Mouse (Mus musculus): ENCODE measurements around the gene Commd2. TPM values are rescaled to one million over a fixed set of nuclear protein-coding genes. Genes with fewer than 3 reads are reported as not detected.
A peak's percentile ranks its signal among the peaks of the same experiment; 100 is the strongest.

Gene Commd2
- polyA plus RNA-seq, 1 experiment, result not detected

DNA sequence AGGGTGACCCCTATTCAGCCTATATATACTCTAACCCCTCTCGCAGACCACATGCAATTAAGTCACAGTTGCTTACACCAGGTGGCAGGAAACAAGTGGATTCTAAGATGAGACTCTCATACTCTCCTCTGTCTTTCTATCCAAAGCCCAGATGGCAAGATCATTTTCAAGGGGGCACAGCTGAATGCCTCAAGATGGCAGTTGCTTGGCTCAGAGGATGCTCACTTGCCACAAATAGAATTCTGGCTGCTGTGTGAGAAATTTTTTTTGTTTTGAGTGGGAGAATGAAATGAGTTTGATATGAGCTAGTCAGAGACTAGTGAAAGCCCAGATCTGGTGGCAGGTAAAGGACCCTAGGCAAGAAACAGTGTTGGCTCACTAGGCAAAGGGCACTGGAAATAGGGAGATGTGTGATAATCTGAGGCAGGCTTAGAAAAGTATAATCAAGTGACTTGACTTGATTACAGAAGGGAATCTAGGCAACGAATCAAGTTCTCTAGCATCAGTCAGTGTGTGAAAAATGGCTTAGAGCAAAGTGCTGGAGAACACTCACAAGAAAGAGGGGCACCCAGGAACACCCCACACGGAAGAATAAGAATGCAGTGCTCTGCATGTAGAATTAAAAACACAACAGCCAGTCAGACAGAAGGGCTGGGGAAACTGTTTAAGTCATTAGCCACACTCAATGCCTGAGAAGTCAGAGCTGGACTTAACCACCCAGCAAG, 16.6 kb downstream of the Commd2 start:
- TF ChIP-seq CTCF (IDR thresholded peaks at IDR 0.05; ENCODE audit: insufficient read depth, low read depth, low read length) (no peak), POLR2A (IDR thresholded peaks at IDR 0.05; ENCODE audit: insufficient read depth, low read depth, low read length) (no peak)
- Histone ChIP-seq H3K4me1 (ENCODE audit: control insufficient read depth, insufficient read depth, low read length) (no peaks in the 10 kb centered on the region), H3K4me3 (ENCODE audit: insufficient read depth, low read depth, low read length) (no peak overlapping the region), H3K27ac (ENCODE audit: insufficient read depth, low read depth, low read length) (no peak overlapping the region)
- WGBS, result 59% methylated on average over 3 of the region's 3 CpGs

DNA sequence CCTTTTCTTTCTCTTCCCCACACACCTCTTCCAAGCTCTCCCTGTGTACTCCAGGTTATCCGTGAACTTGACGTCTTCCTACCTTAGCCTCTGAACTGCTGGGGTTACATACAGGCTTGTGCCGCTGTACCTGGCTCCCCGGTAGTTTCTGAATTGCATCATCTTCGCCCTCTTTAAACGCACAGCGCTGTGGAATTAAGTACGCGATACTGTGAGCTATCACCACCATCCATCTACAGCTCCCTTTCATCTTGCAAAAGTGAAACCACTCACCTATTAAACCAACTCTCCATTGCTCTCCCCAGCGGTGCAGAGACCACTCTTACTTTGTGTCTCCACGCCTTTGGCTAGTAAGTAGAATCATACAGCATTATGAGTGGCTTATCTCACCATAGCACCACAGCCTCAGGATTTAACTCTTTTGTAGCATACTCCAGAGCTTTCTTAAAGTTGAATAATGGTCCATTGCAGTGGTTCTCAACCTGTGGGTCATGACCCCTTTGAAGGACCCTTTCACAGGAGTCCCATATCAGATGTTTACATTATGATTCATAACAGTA, 24.5 kb downstream of the Commd2 start:
- no peak for TF ChIP-seq POLR2A (IDR thresholded peaks at IDR 0.05; ENCODE audit: insufficient read depth, low read depth, low read length)
- no peak for TF ChIP-seq CTCF (IDR thresholded peaks at IDR 0.05; ENCODE audit: insufficient read depth, low read depth, low read length)
- Histone ChIP-seq H3K4me3 (ENCODE audit: insufficient read depth, low read depth, low read length) (no peak overlapping the region), H3K27ac (ENCODE audit: insufficient read depth, low read depth, low read length) (no peak overlapping the region), H3K4me1 (ENCODE audit: control insufficient read depth, insufficient read depth, low read length) (peaks cover 3% of the 10 kb centered on the region; the same call in 1 of the 2 replicates)
- 92% methylated on average over 11 of the region's 11 CpGs for WGBS

DNA sequence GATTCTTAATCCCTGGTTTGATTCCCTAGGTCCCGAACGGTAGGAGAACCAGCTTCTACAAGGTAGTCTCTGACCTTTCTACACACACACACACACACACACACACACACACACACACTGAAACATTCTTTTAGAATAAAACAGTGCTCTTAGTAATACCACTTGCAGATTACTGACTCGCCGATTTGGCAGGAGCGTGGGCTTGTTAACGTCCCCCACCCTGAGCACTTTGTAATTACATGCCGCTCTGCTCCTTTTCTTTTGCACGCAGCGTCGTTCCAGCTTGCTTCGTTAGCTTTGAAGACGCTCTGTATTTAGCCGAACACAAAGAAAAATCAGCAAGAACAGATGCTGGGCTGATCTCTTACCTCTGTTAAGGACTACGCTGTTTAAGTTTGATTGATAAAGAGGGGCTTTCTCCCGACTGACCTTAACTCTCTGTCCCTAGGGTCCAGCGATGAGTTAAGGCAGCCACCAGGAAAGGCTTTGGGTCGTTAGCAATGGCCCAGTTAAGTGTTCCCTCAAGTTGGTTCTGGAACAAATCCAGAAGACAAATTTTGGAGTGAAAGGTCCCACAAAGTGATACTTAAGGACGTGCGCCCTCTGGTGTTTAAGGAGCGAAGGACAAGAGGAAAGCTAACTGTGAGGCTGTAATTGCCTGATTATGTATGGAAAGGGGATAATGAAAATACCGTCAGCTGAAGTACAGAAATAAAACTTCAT, 26.1 kb downstream of the Commd2 start:
- 4% methylated on average over 21 of the region's 21 CpGs for WGBS
- H3K4me3 ChIP-seq (ENCODE audit: insufficient read depth, low read depth, low read length), result peak overlapping the region; percentile 13; the same call in 1 of the 2 replicates
- peak overlapping the region; percentile 49 for H3K27ac ChIP-seq (ENCODE audit: insufficient read depth, low read depth, low read length)
- TF ChIP-seq POLR2A (IDR thresholded peaks at IDR 0.05; ENCODE audit: insufficient read depth, low read depth, low read length), result no peak
- TF ChIP-seq CTCF (IDR thresholded peaks at IDR 0.05; ENCODE audit: insufficient read depth, low read depth, low read length), result no peak
- H3K4me1 ChIP-seq (ENCODE audit: control insufficient read depth, insufficient read depth, low read length), result peaks cover 3% of the 10 kb centered on the region; the same call in 1 of the 2 replicates

DNA sequence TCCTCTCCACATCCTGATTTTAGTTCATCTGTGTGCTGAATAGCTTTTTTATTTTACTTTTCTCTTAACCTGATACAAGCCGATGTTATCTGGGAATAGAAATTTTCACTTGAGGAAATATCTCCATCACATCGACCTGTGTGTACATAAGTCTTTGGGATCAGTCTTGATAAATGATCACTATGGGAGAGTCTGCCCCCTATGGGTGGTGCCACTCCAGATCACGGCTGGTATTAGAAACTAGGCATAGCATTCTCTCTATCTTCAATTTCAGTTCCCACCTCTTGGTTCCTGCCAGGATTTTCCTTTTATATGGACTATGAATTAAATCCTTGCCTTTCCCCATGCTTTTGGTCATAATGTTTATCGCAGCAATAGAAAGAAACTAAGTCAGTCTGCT, 31.8 kb downstream of the Commd2 start:
- H3K4me1 ChIP-seq (ENCODE audit: control insufficient read depth, insufficient read depth, low read length), result no peaks in the 10 kb centered on the region
- TF ChIP-seq CTCF (IDR thresholded peaks at IDR 0.05; ENCODE audit: insufficient read depth, low read depth, low read length) (no peak), POLR2A (IDR thresholded peaks at IDR 0.05; ENCODE audit: insufficient read depth, low read depth, low read length) (no peak)
- no peak overlapping the region for H3K27ac ChIP-seq (ENCODE audit: insufficient read depth, low read depth, low read length)
- no peak overlapping the region for H3K4me3 ChIP-seq (ENCODE audit: insufficient read depth, low read depth, low read length)
- WGBS, result 76% methylated on average over 4 of the region's 4 CpGs

DNA sequence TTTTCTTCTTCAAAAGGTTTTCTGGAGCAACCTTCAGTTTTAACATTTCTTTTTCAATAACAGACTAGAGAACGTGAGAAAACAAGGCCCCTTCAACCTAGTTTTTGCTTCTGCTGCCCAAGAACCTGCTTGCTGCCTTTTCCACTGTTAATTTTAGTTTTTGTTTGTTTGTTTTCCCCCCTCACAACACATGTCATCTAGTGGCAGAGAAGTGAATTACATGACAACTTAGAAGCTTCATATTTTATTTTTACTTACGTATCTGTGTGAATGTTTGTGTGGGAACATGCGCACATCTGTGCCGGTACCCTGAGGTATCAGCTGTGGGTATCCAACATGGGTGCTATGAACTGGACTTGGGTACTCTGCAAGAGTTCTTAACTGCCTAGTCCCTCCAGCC, 35.9 kb downstream of the Commd2 start:
- TF ChIP-seq POLR2A (IDR thresholded peaks at IDR 0.05; ENCODE audit: insufficient read depth, low read depth, low read length) (no peak), CTCF (IDR thresholded peaks at IDR 0.05; ENCODE audit: insufficient read depth, low read depth, low read length) (no peak)
- 86% methylated on average over 4 of the region's 4 CpGs for WGBS
- Histone ChIP-seq H3K27ac (ENCODE audit: insufficient read depth, low read depth, low read length) (no peak overlapping the region), H3K4me3 (ENCODE audit: insufficient read depth, low read depth, low read length) (no peak overlapping the region), H3K4me1 (ENCODE audit: control insufficient read depth, insufficient read depth, low read length) (no peaks in the 10 kb centered on the region)

DNA sequence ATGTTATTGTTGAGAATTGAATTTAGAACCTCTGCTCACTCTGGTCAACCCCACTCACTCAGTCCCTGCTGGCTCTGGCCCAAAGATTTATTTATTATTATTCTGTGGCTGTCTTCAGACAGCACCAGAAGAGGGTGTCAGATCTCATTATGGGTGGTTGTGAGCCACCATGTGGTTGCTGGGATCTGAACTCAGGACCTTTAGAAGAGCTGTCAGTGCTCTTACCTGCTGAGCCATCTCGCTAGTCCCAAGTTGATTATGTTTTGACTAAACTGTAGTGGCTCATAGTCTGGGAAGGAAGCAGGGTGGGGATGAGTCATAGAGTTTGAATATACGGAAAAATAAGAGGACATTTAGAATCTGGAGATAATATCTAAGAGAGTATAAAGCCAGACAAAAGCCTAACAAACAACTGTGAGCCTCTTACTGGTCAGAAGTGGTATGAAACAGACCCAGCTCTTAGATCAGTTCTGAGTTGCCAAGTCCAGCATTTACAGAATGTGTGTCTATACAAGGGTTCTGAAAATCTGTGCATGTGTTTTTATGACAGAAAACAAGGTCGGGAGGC, 39.0 kb downstream of the Commd2 start:
- TF ChIP-seq CTCF (IDR thresholded peaks at IDR 0.05; ENCODE audit: insufficient read depth, low read depth, low read length), result no peak
- no peak for TF ChIP-seq POLR2A (IDR thresholded peaks at IDR 0.05; ENCODE audit: insufficient read depth, low read depth, low read length)
- no peak overlapping the region for H3K27ac ChIP-seq (ENCODE audit: insufficient read depth, low read depth, low read length)
- no peaks in the 10 kb centered on the region for H3K4me1 ChIP-seq (ENCODE audit: control insufficient read depth, insufficient read depth, low read length)
- no peak overlapping the region for H3K4me3 ChIP-seq (ENCODE audit: insufficient read depth, low read depth, low read length)
- 71% methylated on average over 3 of the region's 3 CpGs for WGBS

DNA sequence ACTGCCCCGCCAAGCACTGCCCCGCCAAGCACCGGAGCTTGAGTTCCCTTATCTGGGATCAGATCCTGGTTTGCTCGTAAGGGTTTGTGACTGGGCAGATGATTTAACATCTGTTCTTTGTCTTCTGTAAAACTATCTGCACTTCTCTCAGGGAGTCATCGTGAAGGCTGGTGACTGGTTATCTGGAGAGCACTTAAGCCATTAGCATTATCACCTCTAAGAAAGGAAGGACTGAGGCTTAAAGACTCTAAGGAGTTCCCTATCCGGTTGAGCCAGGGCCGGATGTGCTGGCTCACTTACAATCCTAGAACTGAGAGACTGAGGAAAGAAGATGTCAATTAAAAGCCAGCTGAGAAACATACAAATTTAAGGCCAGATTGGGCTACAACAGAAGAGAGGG, 39.7 kb downstream of the Commd2 start:
- TF ChIP-seq POLR2A (IDR thresholded peaks at IDR 0.05; ENCODE audit: insufficient read depth, low read depth, low read length) (no peak), CTCF (IDR thresholded peaks at IDR 0.05; ENCODE audit: insufficient read depth, low read depth, low read length) (no peak)
- 88% methylated on average over 7 of the region's 7 CpGs for WGBS
- Histone ChIP-seq H3K4me3 (ENCODE audit: insufficient read depth, low read depth, low read length) (no peak overlapping the region), H3K4me1 (ENCODE audit: control insufficient read depth, insufficient read depth, low read length) (no peaks in the 10 kb centered on the region), H3K27ac (ENCODE audit: insufficient read depth, low read depth, low read length) (no peak overlapping the region)

DNA sequence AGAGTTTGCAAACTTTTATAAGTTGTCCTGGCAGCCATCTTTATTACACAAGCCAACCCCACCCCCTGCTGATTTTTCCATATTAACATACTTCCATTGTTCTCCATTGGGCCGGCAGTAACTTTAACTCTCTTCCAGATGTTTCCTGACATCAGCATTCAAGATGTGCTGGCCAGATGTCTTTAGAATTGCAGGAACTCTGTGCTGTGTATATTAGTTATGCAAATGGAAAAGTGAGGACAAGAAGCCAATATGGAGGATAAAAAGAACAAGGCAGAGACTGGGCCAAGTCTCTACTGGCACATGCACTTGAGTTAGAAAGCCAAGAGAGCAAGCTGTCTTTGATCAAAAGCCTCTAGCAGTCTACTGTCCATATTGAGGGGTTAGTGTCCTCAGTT, 46.9 kb downstream of the Commd2 start:
- 40% methylated on average over 1 of the region's 1 CpGs for WGBS
- H3K4me3 ChIP-seq (ENCODE audit: insufficient read depth, low read depth, low read length), result no peak overlapping the region
- no peak overlapping the region for H3K27ac ChIP-seq (ENCODE audit: insufficient read depth, low read depth, low read length)
- TF ChIP-seq CTCF (IDR thresholded peaks at IDR 0.05; ENCODE audit: insufficient read depth, low read depth, low read length), result no peak
- TF ChIP-seq POLR2A (IDR thresholded peaks at IDR 0.05; ENCODE audit: insufficient read depth, low read depth, low read length), result no peak
- no peaks in the 10 kb centered on the region for H3K4me1 ChIP-seq (ENCODE audit: control insufficient read depth, insufficient read depth, low read length)
